15 mouse cellular contexts compared by ENCODE assay signal in genomic region chr1:30789689-30790088, GRCm38 (mm10).
"Had no signal": no experiment of that assay in that cellular context is flagged by ENCODE, and none has a peak within 500 bp of the region (broad histone marks: within the 10 kb centered on the region; RNA-seq: fewer than 3 reads in every experiment).

No protein-coding gene starts in this region.

- H3K27ac ChIP-seq: neural tube, embryonic 15.5 days; stomach, embryonic 15.5 days; stomach, postnatal 0 days had no signal

- DNase-seq: retina, postnatal 1 day; right cerebral cortex, adult 18-20 months; right cerebral cortex, postnatal 14 days; right cerebral cortex, postnatal 25 days; right cerebral cortex, postnatal 4 days; spleen, adult 18-20 months; thymus, adult 18-20 months; thymus, adult 2 months; thymus, postnatal 14 days; thymus, postnatal 25 days; thymus, postnatal 36 days; thymus, postnatal 4 days had no signal

- H3K4me3 ChIP-seq: neural tube, embryonic 15.5 days; stomach, embryonic 15.5 days had no signal

- H3K9me3 ChIP-seq: neural tube, embryonic 15.5 days; stomach, embryonic 15.5 days had no signal

- H3K4me1 ChIP-seq: neural tube, embryonic 15.5 days; stomach, embryonic 15.5 days had no signal

- H3K9ac ChIP-seq: neural tube, embryonic 15.5 days; stomach, embryonic 15.5 days had no signal

- H3K4me2 ChIP-seq: neural tube, embryonic 15.5 days; stomach, embryonic 15.5 days had no signal

- H3K27me3 ChIP-seq: neural tube, embryonic 15.5 days; stomach, embryonic 15.5 days had no signal

- H3K36me3 ChIP-seq: neural tube, embryonic 15.5 days; stomach, embryonic 15.5 days had no signal
